Mouse (Mus musculus): ENCODE measurements around the gene Tedc1. TPM values are rescaled to one million over a fixed set of nuclear protein-coding genes. Genes with fewer than 3 reads are reported as not detected.
A peak's percentile ranks its signal among the peaks of the same experiment; 100 is the strongest.

The Tedc1 gene
- polyA plus RNA-seq, 1 experiment, result 12.2 TPM

DNA sequence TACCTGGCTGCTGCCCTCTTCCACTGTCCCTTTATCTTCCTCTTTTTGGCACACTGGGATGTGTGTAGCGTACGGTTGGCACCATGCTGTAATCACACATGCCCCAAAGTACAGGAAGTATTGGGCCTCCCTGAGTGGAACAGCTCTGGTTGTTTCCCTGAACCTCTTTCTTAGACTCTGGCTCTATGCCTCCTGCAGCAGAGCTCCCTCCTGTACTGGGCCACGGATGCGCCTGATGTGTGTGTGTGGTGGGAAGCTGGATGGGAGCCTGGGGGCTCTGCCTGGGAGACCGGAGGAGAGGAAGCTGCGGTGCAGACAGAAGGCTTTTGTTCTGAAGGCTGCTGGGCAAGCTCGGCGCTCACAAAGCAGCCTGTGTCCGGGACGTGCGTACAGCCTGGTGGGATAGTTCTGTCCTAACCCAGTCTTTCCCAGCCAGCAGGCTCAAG is 7.4 kb downstream of the Tedc1 start:
- no peak overlapping the region for H3K27ac ChIP-seq (ENCODE audit: insufficient read depth, low read length)
- TF ChIP-seq CTCF (IDR thresholded peaks at IDR 0.05; ENCODE audit: borderline replicate concordance, insufficient read depth, low read length) (no peak), POLR2A (IDR thresholded peaks at IDR 0.05; ENCODE audit: low read depth, low read length) (no peak)
- no peak overlapping the region for H3K4me3 ChIP-seq (ENCODE audit: insufficient read depth, low read length)
- no peaks in the 10 kb centered on the region for H3K4me1 ChIP-seq (ENCODE audit: control insufficient read depth, insufficient read depth, low read length)

- no peaks in the 10 kb centered on the region for H3K4me1 ChIP-seq (ENCODE audit: control insufficient read depth, insufficient read depth, low read length)
- TF ChIP-seq CTCF (IDR thresholded peaks at IDR 0.05; ENCODE audit: borderline replicate concordance, insufficient read depth, low read length) (no peak), POLR2A (IDR thresholded peaks at IDR 0.05; ENCODE audit: low read depth, low read length) (no peak)
- H3K4me3 ChIP-seq (ENCODE audit: insufficient read depth, low read length), result no peak overlapping the region
- H3K27ac ChIP-seq (ENCODE audit: insufficient read depth, low read length), result no peak overlapping the region
These were observed 11.9 kb downstream of the Tedc1 start for GRCm38 (mm10) chr12:113168031-113168536.

GRCm38 (mm10) chr12:113176960-113177725 is 20.9 kb downstream of the Tedc1 start:
- no peak overlapping the region for H3K27ac ChIP-seq (ENCODE audit: insufficient read depth, low read length)
- no peak for TF ChIP-seq CTCF (IDR thresholded peaks at IDR 0.05; ENCODE audit: borderline replicate concordance, insufficient read depth, low read length)
- no peak for TF ChIP-seq POLR2A (IDR thresholded peaks at IDR 0.05; ENCODE audit: low read depth, low read length)
- H3K4me3 ChIP-seq (ENCODE audit: insufficient read depth, low read length), result no peak overlapping the region
- no peaks in the 10 kb centered on the region for H3K4me1 ChIP-seq (ENCODE audit: control insufficient read depth, insufficient read depth, low read length)

- no peak overlapping the region for H3K4me3 ChIP-seq (ENCODE audit: insufficient read depth, low read length)
- H3K27ac ChIP-seq (ENCODE audit: insufficient read depth, low read length), result no peak overlapping the region
- no peaks in the 10 kb centered on the region for H3K4me1 ChIP-seq (ENCODE audit: control insufficient read depth, insufficient read depth, low read length)
- no peak for TF ChIP-seq POLR2A (IDR thresholded peaks at IDR 0.05; ENCODE audit: low read depth, low read length)
- TF ChIP-seq CTCF (IDR thresholded peaks at IDR 0.05; ENCODE audit: borderline replicate concordance, insufficient read depth, low read length), result no peak
These were observed 24.8 kb downstream of the Tedc1 start for GRCm38 (mm10) chr12:113181020-113181419.

DNA sequence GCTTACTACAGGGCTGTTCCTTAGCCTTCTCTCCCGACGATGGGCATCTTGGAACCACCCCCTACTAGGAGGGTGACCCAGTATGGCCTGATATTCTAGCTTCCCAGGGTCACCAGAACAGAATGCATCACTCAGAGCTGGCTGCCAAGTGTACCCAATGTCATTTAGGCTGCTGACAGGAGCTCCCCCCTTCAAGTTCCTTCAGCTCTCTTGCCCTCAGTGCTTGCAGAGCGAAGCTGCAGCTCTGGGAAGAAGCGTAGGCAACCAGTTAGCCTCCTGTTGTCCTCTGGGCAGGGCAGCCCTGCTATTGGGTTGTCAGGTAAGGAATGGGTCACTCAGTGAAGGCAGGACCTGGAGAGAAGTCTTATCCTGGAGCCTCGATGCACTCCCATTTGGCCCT is 28.7 kb downstream of the Tedc1 start:
- Histone ChIP-seq H3K27ac (ENCODE audit: insufficient read depth, low read length) (no peak overlapping the region), H3K4me1 (ENCODE audit: control insufficient read depth, insufficient read depth, low read length) (no peaks in the 10 kb centered on the region; the same call in 1 of the 2 replicates), H3K4me3 (ENCODE audit: insufficient read depth, low read length) (no peak overlapping the region)
- TF ChIP-seq CTCF (IDR thresholded peaks at IDR 0.05; ENCODE audit: borderline replicate concordance, insufficient read depth, low read length) (no peak), POLR2A (IDR thresholded peaks at IDR 0.05; ENCODE audit: low read depth, low read length) (no peak)

DNA sequence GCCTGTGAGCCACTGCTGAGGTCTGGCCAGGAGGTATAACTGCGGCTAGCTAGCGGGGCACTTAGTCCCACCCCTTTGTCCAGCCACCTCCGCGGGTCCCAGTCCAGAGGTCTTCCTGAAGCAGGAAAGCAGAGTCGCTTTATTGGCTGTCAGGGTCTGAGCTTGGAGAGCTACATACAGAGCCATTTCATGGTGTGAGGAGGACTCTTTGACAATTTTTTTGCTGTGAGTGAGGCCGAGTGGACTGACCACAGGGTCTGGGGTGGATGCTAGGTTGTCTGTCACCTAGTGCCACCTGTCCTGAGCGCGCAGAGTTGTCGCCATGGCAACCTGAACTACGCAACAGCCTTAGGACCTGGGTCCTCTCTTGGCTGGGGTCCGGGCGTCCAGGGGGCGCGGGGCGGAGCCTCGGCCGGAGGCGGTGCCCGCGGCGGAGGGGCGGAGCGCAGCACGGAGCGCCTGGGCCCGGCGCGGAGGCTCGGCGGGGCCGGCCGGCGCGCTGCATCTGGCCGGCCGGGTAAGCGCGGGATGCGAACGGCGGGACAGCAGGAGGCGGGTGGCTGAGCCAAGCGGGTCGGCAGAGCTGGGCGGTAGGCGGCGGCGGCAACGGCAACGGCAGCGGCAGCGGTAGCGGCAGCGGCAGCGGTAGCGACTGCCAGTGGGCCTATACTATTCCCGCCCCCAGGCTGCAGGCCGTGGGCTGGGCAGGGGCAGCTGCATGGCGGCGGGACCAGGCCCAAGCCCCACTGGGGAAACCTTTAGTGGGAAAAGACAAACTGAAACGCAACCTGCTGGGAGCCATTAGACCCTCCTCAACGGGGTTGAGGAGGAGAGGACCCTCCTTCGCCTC is 29.4 kb downstream of the Tedc1 start, which contains the start of gene Tmem121:
Gene Tmem121, plus strand, starts transcription at position 489 of the 850 bp plus-strand sequence.
- Histone ChIP-seq H3K27ac (ENCODE audit: insufficient read depth, low read length) (no peak within 1 kb of the TSS), H3K4me1 (ENCODE audit: control insufficient read depth, insufficient read depth, low read length) (no peaks in the 10 kb centered on the region; the same call in 1 of the 2 replicates), H3K4me3 (ENCODE audit: insufficient read depth, low read length) (peak within 1 kb of the TSS; percentile 64)
- TF ChIP-seq POLR2A (IDR thresholded peaks at IDR 0.05; ENCODE audit: low read depth, low read length) (peak; percentile 52), CTCF (IDR thresholded peaks at IDR 0.05; ENCODE audit: borderline replicate concordance, insufficient read depth, low read length) (no peak)

DNA sequence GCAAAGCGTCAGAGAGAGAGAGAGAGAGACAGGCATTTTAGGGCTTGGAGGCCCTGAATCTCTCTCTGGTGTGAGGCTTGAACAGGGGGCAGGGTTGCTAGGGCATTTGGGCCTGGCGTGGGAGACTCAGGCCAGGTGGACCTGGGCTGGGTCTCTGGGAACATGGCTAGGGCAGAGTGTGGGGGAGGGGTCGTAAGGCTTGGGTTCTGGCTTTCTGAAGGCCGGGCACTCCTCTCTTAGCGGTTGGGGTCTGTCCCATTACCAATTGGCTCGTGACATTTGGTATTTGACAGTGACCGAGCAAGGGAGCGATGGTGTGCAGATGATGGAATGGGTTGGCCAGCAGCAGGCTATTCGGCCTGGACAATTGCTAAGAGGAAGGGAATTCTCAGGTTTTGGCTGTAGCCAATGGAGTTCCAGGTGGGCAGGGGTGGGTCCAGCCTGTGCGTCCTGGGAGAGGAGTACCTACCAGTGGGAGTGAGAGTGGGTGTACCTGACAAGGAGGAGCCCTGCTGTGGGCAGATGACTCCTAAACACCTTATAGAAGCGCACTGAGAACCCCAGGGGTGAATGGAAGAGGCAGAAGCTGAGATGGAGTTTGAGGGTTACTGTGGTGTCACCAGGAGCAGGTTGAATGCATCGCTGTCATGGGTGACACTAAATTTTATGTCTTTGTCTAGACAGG is 30.2 kb downstream of the Tedc1 start:
- Histone ChIP-seq H3K4me1 (ENCODE audit: control insufficient read depth, insufficient read depth, low read length) (no peaks in the 10 kb centered on the region; the same call in 1 of the 2 replicates), H3K27ac (ENCODE audit: insufficient read depth, low read length) (no peak overlapping the region), H3K4me3 (ENCODE audit: insufficient read depth, low read length) (peak overlapping the region; percentile 64)
- TF ChIP-seq POLR2A (IDR thresholded peaks at IDR 0.05; ENCODE audit: low read depth, low read length), result no peak
- TF ChIP-seq CTCF (IDR thresholded peaks at IDR 0.05; ENCODE audit: borderline replicate concordance, insufficient read depth, low read length), result no peak

GRCm38 (mm10) chr12:113187011-113187375 is 30.8 kb downstream of the Tedc1 start:
- Histone ChIP-seq H3K4me3 (ENCODE audit: insufficient read depth, low read length) (peak overlapping the region; percentile 21; the same call in 1 of the 2 replicates), H3K27ac (ENCODE audit: insufficient read depth, low read length) (no peak overlapping the region), H3K4me1 (ENCODE audit: control insufficient read depth, insufficient read depth, low read length) (no peaks in the 10 kb centered on the region; the same call in 1 of the 2 replicates)
- TF ChIP-seq CTCF (IDR thresholded peaks at IDR 0.05; ENCODE audit: borderline replicate concordance, insufficient read depth, low read length) (no peak), POLR2A (IDR thresholded peaks at IDR 0.05; ENCODE audit: low read depth, low read length) (no peak)
